Mouse (Mus musculus) testis, adult 2 months (tissue): ENCODE data around the gene Zfp628. TPM values are rescaled to one million over a fixed set of nuclear protein-coding genes. Genes with fewer than 3 reads are reported as not detected.
A peak's percentile ranks its signal among the peaks of the same experiment; 100 is the strongest.

Source experiments
- H3K27ac ChIP-seq: fragments of 200-500 bp; 2 replicates; pipeline ENCODE4 v1.5.1; 2012; ENCODE audit warnings: low read depth, low read length; ENCODE audit not compliant: control insufficient read depth, insufficient read depth
- H3K27me3 ChIP-seq: fragments of 200-500 bp; 2 replicates; pipeline ENCODE4 v1.6.1; 2012; ENCODE audit warnings: mild to moderate bottlenecking, low read length, moderate library complexity; ENCODE audit not compliant: control insufficient read depth, insufficient read depth
- H3K36me3 ChIP-seq: fragments of 200-500 bp; 2 replicates; pipeline ENCODE4 v1.6.1; 2012; ENCODE audit warnings: mild to moderate bottlenecking, low read length; ENCODE audit not compliant: control insufficient read depth, insufficient read depth
- H3K4me1 ChIP-seq: fragments of 200-500 bp; 2 replicates; pipeline ENCODE4 v1.6.1; 2012; ENCODE audit warnings: low read length; ENCODE audit not compliant: control insufficient read depth, insufficient read depth
- H3K4me3 ChIP-seq: fragments of 200-500 bp; 2 replicates; pipeline ENCODE4 v1.5.1; 2012; ENCODE audit warnings: low read depth, mild to moderate bottlenecking, low read length, moderate library complexity, mixed read lengths; ENCODE audit not compliant: control insufficient read depth
- CTCF ChIP-seq: fragments of 200-500 bp; IDR thresholded peaks from 2 replicates; pipeline ENCODE4 v1.5.1; 2012; ENCODE audit warnings: low read depth, mild to moderate bottlenecking, inconsistent platforms, low read length, moderate library complexity; ENCODE audit not compliant: control insufficient read depth, insufficient read depth, insufficient replicate concordance
- POLR2A ChIP-seq: fragments of 200-500 bp; IDR thresholded peaks from 2 replicates; pipeline ENCODE4 v1.6.1; 2012; ENCODE audit warnings: low read depth, mild to moderate bottlenecking, inconsistent platforms, low read length, moderate library complexity; ENCODE audit not compliant: control insufficient read depth
- polyA plus RNA-seq: library from polyadenylated mRNA; depleted of rRNA; stranded (reverse); fragments of >200 nt; gene quantifications from 2 replicates; pipeline ENCODE4 v1.2.3, GENCODE M21; 2012

The Zfp628 gene
- polyA plus RNA-seq, 1 experiment: 8.8 TPM

- Histone ChIP-seq H3K27ac (no peak within 1 kb of the TSS), H3K27me3 (no peaks in the 10 kb centered on the region), H3K4me1 (no peaks in the 10 kb centered on the region), H3K36me3 (no peaks in the 10 kb centered on the region), H3K4me3 (no peak within 1 kb of the TSS)
- TF ChIP-seq CTCF: no peak
- no peak for TF ChIP-seq POLR2A
Observed at GRCm38 (mm10) chr7:4906466-4906950, 8.5 kb upstream of the Zfp628 start, which contains the start of gene Gm36210. Gm36210 (minus strand) TSS chr7:4906516.

DNA sequence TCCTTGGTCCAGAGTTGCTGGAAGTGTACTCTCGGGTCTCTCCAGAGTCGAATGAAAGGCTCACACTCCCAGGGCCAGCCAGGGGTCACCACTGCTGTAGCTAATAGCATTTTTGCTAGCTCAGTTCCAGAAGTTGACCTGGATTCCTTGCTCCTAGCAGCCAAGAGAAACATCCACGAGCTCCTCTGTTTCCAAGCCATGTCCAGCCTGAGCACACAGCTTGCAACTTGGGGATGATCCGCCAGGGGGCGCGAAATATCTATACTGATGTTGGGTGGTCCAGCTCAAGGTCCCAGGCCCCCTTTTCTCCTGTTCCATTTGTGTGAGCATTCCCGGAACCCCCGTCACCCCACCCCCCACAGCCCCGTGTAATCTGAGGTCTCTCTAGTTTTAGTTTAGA is 3.5 kb upstream of the Zfp628 start:
- no peak overlapping the region for H3K27ac ChIP-seq
- H3K27me3 ChIP-seq: no peaks in the 10 kb centered on the region
- no peak overlapping the region for H3K4me3 ChIP-seq
- peak; percentile 48; the same call in 1 of the 2 replicates for TF ChIP-seq CTCF
- TF ChIP-seq POLR2A: no peak
- H3K4me1 ChIP-seq: peaks cover 7% of the 10 kb centered on the region
- no peaks in the 10 kb centered on the region for H3K36me3 ChIP-seq

DNA sequence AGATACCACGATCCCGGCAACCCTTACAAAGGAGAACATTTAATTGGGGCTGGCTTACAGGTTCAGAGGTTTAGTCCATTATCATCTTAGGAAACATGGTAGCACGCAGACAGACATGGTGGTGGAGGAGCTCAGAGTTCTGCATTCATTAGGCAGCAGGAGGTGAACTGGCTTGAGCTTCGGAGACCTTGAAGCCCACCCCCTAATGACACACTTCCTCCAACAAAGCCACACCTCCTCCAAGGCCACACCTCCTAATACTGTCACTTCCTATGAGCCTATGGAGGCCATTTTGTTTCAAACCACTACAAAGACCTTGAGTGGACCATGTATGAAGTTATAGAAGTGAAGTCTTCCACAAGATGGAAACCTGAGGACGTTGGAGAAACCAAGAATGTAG is 2.8 kb upstream of the Zfp628 start:
- Histone ChIP-seq H3K36me3 (no peaks in the 10 kb centered on the region), H3K4me3 (no peak overlapping the region), H3K4me1 (peaks cover 7% of the 10 kb centered on the region), H3K27ac (no peak overlapping the region), H3K27me3 (no peaks in the 10 kb centered on the region)
- TF ChIP-seq CTCF: no peak
- TF ChIP-seq POLR2A: no peak

DNA sequence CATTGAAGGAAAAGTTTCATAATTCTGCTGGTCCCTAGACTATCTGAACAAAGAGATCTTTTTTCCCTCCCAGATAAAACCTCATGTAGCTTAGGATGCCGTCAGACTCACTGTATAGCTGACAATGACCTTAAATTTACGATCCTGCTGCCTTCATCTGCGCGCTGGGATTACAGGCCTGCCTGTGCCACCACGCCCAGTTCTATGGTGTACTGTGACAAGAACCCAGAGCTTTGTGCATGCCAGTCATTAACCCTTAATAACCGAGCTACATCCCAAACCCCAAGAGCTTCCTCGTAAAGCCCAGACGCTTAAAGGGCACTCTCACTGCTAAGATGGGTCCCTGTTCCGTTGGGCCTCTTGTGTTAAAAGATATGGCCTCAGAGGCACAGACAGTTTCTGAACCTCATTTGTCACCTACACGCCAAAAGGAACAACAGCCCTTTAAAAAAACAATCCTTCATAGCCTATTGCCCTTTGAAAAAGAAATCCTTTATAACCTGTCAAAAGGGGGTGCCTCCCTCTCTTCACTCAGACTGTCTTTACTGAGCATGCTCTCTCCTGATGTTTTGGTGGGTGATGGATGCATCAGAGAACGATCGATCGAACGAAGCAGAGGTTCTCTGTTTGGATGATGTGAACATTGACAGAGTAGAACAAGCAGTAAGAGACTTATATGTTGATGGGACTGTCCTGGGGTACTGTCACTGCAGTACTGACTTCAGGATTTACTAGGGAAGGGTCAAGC is 826 bp downstream of the Zfp628 start:
- Histone ChIP-seq H3K4me1 (peaks cover 19% of the 10 kb centered on the region), H3K4me3 (peak overlapping the region; percentile 81), H3K27ac (peak overlapping the region; percentile 44; the same call in 1 of the 2 replicates), H3K36me3 (no peaks in the 10 kb centered on the region), H3K27me3 (no peaks in the 10 kb centered on the region)
- no peak for TF ChIP-seq POLR2A
- no peak for TF ChIP-seq CTCF

GRCm38 (mm10) chr7:4917494-4917893 is 2.5 kb downstream of the Zfp628 start:
- H3K27ac ChIP-seq: no peak overlapping the region
- H3K27me3 ChIP-seq: no peaks in the 10 kb centered on the region
- no peak for TF ChIP-seq POLR2A
- TF ChIP-seq CTCF: no peak
- H3K36me3 ChIP-seq: no peaks in the 10 kb centered on the region
- peaks cover 32% of the 10 kb centered on the region for H3K4me1 ChIP-seq
- no peak overlapping the region for H3K4me3 ChIP-seq

- H3K4me1 ChIP-seq: peaks cover 44% of the 10 kb centered on the region
- H3K36me3 ChIP-seq: no peaks in the 10 kb centered on the region
- no peaks in the 10 kb centered on the region for H3K27me3 ChIP-seq
- no peak overlapping the region for H3K27ac ChIP-seq
- no peak for TF ChIP-seq CTCF
- no peak for TF ChIP-seq POLR2A
- no peak overlapping the region for H3K4me3 ChIP-seq
Observed at GRCm38 (mm10) chr7:4918681-4919080, 3.7 kb downstream of the Zfp628 start.

- Histone ChIP-seq H3K4me1 (peaks cover 48% of the 10 kb centered on the region), H3K36me3 (no peaks in the 10 kb centered on the region), H3K27ac (no peak overlapping the region), H3K4me3 (no peak overlapping the region), H3K27me3 (no peaks in the 10 kb centered on the region)
- TF ChIP-seq POLR2A (no peak), CTCF (no peak)
Observed at GRCm38 (mm10) chr7:4919096-4919495, 4.1 kb downstream of the Zfp628 start.

DNA sequence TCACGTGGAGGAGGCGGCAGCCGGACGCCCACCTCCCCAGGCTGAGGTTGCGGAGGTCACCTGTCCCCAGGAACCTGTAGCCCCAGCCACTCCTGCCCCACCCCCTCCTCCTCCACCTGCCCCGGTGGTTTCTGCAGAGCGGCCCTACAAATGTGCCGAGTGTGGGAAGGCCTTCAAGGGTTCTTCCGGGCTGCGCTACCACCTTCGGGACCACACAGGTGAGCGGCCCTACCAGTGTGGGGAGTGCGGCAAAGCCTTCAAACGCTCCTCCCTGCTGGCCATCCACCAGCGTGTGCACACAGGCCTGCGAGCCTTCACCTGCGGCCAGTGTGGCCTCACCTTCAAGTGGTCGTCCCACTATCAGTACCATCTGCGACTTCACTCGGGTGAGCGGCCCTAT is 5.0 kb downstream of the Zfp628 start:
- no peaks in the 10 kb centered on the region for H3K27me3 ChIP-seq
- H3K27ac ChIP-seq: no peak overlapping the region
- H3K4me3 ChIP-seq: no peak overlapping the region
- no peaks in the 10 kb centered on the region for H3K36me3 ChIP-seq
- H3K4me1 ChIP-seq: peaks cover 49% of the 10 kb centered on the region
- TF ChIP-seq POLR2A (no peak), CTCF (no peak)
